Mouse (Mus musculus): ENCODE results near the gene Cd70.

Gene Cd70

DNA sequence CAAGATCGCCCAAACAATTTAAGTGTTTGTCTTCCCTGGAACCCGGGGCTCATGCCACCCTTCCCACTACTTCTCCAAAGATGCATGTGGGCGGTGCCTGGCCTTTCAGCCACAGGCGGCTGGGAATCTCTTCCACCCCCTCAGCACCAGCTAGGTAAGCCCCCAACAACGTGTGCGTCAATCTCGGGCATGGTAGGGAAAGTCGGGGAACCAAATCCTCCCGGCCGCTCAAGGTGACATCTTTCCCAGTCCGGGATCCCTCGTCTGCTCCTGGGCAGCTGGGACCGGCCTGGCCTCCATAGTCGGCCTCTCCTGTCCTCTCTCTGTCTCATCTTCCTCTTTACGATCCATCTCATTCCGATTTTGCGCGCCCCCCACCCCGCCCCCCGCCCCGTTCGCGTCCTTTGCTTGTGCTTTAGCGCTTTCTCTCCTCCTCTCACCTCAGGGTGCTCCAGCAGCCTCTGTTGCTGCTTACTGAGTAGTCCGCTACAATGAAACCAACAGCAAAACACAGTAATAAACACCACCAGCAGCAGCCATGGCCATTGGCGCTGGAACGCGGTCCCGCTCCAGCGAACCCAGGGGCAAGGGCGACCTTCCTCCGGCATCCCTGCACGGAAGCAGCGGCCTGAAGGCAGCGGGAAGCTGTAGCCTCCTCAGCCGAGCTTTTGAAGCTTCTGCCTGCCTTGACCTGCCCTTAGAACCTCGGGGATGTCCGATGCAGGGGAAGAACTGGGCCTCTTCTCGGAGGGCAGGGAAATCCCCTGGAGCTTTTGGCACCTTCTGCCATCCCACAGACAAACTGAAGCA lies at the start of gene Cd70:
Gene Cd70 (minus strand): TSS at position 784 of the 810 bp plus-strand sequence.
- DNase-seq = no peak

DNA sequence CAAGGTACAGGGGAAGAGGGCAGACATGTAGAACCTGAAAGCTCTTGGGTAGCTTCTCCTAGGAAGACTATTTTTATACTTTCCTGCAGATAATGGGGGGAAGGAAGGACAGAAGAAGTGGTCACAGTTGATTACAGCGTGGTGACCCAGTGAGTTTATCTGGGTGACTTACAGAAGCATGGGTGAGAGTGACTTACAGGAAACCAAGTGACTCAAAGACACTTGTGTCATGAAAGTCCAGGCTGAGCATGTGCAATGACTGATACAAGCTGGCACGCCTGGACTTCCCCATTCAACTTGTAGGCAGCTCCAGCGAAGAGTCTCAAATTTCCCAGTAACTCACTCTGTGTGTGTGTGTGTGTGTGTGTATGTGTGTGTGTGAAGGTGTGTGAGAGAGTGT lies 48.7 kb upstream of the Cd70 start:
- no peak for DNase-seq

GRCm38 (mm10) chr17:57195326-57196010 lies 45.9 kb upstream of the Cd70 start:
- no peak for DNase-seq

GRCm38 (mm10) chr17:57194771-57195170 lies 45.2 kb upstream of the Cd70 start:
- no peak for DNase-seq

DNA sequence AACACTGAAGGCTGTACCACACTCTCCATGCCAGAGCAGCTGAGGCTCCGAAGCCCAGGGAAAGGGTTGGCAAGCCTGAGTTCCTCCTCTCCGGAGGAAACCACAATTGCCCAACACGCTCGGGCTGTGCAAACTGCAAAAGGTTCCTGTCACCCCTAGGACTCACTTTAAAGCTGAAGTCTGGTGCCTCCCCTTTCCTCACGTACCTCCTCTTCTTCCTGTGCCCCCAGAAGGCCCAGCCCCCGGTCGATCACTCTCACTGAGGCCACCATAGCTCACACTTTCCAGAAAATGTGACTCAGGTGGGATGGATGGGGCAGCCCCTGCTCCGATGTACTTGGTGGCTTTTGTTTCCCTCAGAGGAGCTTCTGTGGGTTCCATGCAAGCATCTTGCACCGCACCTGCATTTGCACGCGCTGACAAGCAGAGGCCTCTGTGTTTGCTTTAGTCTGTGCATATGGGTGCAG lies 44.5 kb upstream of the Cd70 start, which contains the start of gene Tnfsf14:
Gene Tnfsf14 (minus strand): TSS at position 137 of the 467 bp plus-strand sequence.
- DNase-seq = no peak

- no peak for DNase-seq
Measured at GRCm38 (mm10) chr17:57188510-57189192, 39.1 kb upstream of the Cd70 start.

GRCm38 (mm10) chr17:57185641-57186040 lies 36.1 kb upstream of the Cd70 start:
- DNase-seq = no peak

GRCm38 (mm10) chr17:57182871-57183270 lies 33.3 kb upstream of the Cd70 start:
- DNase-seq = no peak

GRCm38 (mm10) chr17:57180363-57180762 lies 30.8 kb upstream of the Cd70 start:
- DNase-seq = peak; percentile 31

DNA sequence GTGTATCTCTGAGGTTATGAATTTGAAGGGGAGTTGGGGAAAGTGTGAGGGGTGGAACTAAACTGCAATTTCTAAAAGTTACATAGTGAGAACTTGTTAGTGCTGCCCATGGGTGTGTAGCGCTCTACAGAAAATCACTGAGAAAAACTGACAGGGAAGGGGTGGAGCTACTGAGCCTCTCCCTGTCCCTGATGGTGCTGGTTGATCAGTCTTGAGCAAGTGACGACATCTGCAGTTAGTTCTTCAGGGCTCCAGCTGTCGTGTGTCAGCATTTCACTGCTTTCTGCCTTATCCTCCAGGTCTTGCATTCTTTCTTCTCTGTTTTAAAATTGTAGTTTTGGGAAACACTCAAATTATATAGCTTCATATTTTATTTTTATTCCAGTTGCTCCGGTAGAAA lies 23.8 kb upstream of the Cd70 start:
- DNase-seq = no peak

DNA sequence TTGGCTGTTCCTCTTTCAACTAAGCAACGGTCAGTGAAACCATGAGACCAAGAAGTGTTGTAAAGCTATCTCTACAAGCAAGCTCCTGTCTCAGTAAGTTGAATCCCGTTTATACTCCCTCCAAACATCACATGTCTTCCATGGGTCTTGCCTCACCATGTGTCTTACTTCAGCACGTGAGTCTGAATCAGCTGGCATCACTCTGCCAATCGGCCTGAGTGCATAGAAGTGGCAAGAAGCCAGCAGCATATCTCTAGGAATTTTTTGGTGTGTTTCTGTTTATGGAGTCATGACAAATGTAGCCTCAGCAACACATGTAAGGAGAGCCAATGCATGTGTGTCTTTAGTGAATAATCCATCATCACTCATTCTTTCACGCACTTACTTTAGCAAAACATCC lies 22.8 kb upstream of the Cd70 start:
- no peak for DNase-seq

GRCm38 (mm10) chr17:57170616-57171260 lies 21.2 kb upstream of the Cd70 start:
- no peak for DNase-seq

DNA sequence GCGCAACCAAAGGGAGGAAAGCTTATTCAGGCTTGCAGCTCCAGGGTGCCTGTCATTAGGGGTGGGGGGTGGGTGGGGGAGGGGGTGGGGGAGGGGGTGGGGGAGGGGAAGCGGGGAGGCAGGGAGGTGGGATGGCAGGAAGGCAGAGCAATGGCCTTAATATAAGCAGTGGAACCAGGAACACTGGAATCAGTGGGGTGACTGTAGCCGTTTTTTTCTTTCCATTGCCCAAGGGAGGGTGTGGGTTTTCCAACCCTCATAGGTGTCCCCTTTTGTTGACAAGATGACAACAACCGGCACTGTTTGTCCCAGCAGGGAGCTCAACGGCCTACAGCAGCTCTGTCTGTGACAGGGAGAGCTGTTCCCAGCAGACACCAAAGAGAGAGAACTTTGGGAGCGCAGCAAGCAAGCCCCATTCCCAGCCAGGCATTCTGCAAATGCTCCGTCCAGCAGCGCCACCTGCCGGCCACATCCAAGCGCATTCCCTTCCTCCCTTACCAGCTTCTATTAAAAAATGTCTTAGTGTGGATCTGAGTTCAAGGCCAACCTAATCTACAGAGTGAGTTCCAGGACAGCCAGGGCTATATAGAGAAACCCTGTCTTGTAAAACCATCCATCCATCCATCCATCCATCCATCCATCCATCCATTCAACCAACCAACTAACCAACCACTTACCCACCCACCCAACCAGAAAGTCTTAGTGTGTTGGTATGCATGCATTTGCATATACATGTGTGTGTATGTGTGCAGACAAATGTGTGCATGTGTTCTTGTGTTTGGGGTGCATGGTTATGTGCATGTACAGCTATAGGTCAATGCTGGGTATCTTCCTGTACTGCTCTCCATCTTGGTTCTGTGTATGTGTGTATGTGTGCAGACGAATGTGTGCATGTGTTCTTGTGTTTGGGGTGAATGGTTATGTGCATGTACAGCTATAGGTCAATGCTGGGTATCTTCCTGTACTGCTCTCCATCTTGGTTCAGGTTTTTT lies 17.5 kb upstream of the Cd70 start:
- peak; percentile 86 for DNase-seq

DNA sequence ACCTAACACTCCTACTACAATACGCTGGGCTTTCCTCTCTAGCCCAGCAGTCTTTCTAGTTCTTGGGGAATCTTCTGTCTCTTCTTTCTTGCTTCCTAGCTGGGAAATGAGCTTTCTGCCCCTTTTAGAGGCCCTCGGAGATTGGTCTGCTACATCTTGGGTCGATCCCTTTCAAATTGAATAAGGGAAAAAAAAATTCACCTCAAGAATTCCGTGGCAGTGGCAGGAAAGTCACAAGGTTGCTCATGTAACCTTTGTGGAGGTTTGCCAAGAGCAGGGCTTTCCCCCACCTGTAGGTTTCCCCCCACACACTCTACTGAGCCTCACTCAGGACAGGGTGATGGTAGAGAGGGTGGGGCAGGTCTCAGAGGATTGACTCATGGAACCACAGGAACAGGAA lies 4.2 kb upstream of the Cd70 start:
- DNase-seq = no peak

- DNase-seq = no peak
Measured at GRCm38 (mm10) chr17:57153006-57153405, 3.4 kb upstream of the Cd70 start.

DNA sequence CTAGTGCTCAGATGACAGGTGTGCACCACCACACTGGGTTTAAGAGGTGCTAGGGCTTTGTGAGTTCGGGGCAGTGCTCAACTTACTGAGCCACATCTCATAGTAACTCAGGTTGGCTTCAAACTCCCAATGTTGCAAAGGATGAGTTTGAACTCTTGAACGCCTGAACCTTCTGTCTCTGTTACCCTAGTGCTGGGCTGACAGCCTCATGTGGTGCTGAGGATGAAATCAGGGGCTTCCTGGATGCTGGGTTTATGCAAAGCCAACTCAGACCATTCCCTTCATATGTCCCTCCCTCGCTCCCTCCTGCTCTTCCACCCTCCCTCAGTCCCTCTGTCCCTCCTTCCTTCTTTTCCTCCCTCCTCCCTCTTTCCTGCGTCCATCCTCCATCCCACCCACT lies 1.2 kb downstream of the Cd70 start:
- no peak for DNase-seq

- no peak for DNase-seq
Measured at GRCm38 (mm10) chr17:57145115-57145514, 4.5 kb downstream of the Cd70 start.

- no peak for DNase-seq
Measured at GRCm38 (mm10) chr17:57143704-57144103, 5.9 kb downstream of the Cd70 start.

GRCm38 (mm10) chr17:57139708-57140107 lies 9.9 kb downstream of the Cd70 start:
- DNase-seq = no peak

DNA sequence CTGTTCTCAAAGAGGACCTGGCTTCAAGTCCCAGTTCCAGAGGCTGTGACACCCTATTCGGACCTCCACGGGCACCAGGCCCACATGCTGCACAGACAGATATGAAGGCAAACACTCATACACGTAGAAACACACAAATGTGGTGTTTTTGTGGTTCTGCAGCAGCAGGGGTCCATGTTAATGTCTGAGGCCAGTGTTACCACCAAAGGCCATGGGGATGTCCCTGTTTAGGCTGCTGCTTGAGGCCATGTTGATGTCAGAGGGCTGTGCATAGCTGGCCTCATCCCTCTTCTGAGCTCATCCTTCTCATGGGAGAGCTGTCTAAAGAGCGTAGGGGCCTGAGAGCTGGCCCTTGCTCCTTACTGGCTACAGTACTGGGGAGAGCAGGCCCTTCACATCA lies 10.9 kb downstream of the Cd70 start:
- DNase-seq = no peak

- no peak for DNase-seq
Measured at GRCm38 (mm10) chr17:57135635-57136034, 13.9 kb downstream of the Cd70 start.

DNA sequence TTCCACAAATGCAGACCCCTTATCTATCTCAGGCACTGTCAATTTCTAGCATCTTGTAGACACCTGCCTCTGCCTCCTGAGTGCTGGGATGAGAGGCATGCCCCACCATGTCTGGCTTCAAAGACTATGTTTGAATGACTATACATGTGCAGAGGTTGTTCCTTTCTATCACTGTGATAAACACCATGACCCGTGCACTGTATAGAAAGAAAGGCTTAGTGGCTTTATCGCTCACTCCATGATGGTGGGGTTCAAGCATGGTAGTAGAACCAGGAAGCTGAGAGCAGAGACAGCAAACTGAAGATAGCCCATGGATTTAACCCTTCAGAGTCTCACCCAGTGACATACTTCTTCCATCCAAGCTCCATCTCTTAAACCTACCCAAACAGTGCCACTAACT lies 14.9 kb downstream of the Cd70 start:
- no peak for DNase-seq

Measured in kidney, adult 9 months (tissue).